Mouse (Mus musculus): ENCODE measurements around the gene Rapgef1. TPM values are rescaled to one million over a fixed set of nuclear protein-coding genes. Genes with fewer than 3 reads are reported as not detected.

The Rapgef1 gene
- polyA plus RNA-seq, 1 experiment, result 75.1 TPM

- Histone ChIP-seq H3K27me3 (ENCODE audit: control insufficient read depth, insufficient read depth, low read length) (no peaks in the 10 kb centered on the region), H3K27ac (ENCODE audit: insufficient read depth, low read length) (no peak overlapping the region), H3K36me3 (ENCODE audit: control insufficient read depth, insufficient read depth, low read length) (no peaks in the 10 kb centered on the region), H3K4me1 (ENCODE audit: control insufficient read depth, insufficient read depth, insufficient read length) (no peaks in the 10 kb centered on the region), H3K4me3 (ENCODE audit: extremely low read depth, insufficient read depth, insufficient read length) (no peak overlapping the region)
- no peak for TF ChIP-seq CTCF (IDR thresholded peaks at IDR 0.05; ENCODE audit: extremely low read depth, insufficient read depth, insufficient read length, insufficient replicate concordance)
- no peak for TF ChIP-seq POLR2A (IDR thresholded peaks at IDR 0.05; ENCODE audit: low read depth, low read length)
- 61% methylated on average over 8 of the region's 8 CpGs for WGBS
- no peak for DNase-seq (ENCODE audit: low read depth in 1 of 2, low spot score in 2 of 2)
Measured at GRCm38 (mm10) chr2:29586017-29586702, 33.4 kb upstream of the Rapgef1 start.

- no peaks in the 10 kb centered on the region for H3K36me3 ChIP-seq (ENCODE audit: control insufficient read depth, insufficient read depth, low read length)
- H3K27ac ChIP-seq (ENCODE audit: insufficient read depth, low read length), result no peak overlapping the region
- no peak overlapping the region for H3K4me3 ChIP-seq (ENCODE audit: extremely low read depth, insufficient read depth, insufficient read length)
- H3K27me3 ChIP-seq (ENCODE audit: control insufficient read depth, insufficient read depth, low read length), result no peaks in the 10 kb centered on the region
- no peaks in the 10 kb centered on the region for H3K4me1 ChIP-seq (ENCODE audit: control insufficient read depth, insufficient read depth, insufficient read length)
- DNase-seq (ENCODE audit: low read depth in 1 of 2, low spot score in 2 of 2), result no peak
- TF ChIP-seq CTCF (IDR thresholded peaks at IDR 0.05; ENCODE audit: extremely low read depth, insufficient read depth, insufficient read length, insufficient replicate concordance) (no peak), POLR2A (IDR thresholded peaks at IDR 0.05; ENCODE audit: low read depth, low read length) (no peak)
- WGBS, result 66% methylated on average over 4 of the region's 4 CpGs
Measured at GRCm38 (mm10) chr2:29588006-29588405, 31.5 kb upstream of the Rapgef1 start.

- TF ChIP-seq POLR2A (IDR thresholded peaks at IDR 0.05; ENCODE audit: low read depth, low read length) (no peak), CTCF (IDR thresholded peaks at IDR 0.05; ENCODE audit: extremely low read depth, insufficient read depth, insufficient read length, insufficient replicate concordance) (no peak)
- Histone ChIP-seq H3K36me3 (ENCODE audit: control insufficient read depth, insufficient read depth, low read length) (no peaks in the 10 kb centered on the region), H3K4me3 (ENCODE audit: extremely low read depth, insufficient read depth, insufficient read length) (no peak overlapping the region), H3K27ac (ENCODE audit: insufficient read depth, low read length) (no peak overlapping the region), H3K27me3 (ENCODE audit: control insufficient read depth, insufficient read depth, low read length) (no peaks in the 10 kb centered on the region), H3K4me1 (ENCODE audit: control insufficient read depth, insufficient read depth, insufficient read length) (no peaks in the 10 kb centered on the region)
- no peak for DNase-seq (ENCODE audit: low read depth in 1 of 2, low spot score in 2 of 2)
- WGBS, result 40% methylated on average over 10 of the region's 10 CpGs
Measured at GRCm38 (mm10) chr2:29589266-29589665, 30.3 kb upstream of the Rapgef1 start.

GRCm38 (mm10) chr2:29591626-29592025 lies 27.9 kb upstream of the Rapgef1 start:
- no peaks in the 10 kb centered on the region for H3K36me3 ChIP-seq (ENCODE audit: control insufficient read depth, insufficient read depth, low read length)
- TF ChIP-seq POLR2A (IDR thresholded peaks at IDR 0.05; ENCODE audit: low read depth, low read length) (no peak), CTCF (IDR thresholded peaks at IDR 0.05; ENCODE audit: extremely low read depth, insufficient read depth, insufficient read length, insufficient replicate concordance) (no peak)
- 81% methylated on average over 6 of the region's 6 CpGs for WGBS
- DNase-seq (ENCODE audit: low read depth in 1 of 2, low spot score in 2 of 2), result no peak
- H3K4me3 ChIP-seq (ENCODE audit: extremely low read depth, insufficient read depth, insufficient read length), result no peak overlapping the region
- no peak overlapping the region for H3K27ac ChIP-seq (ENCODE audit: insufficient read depth, low read length)
- H3K4me1 ChIP-seq (ENCODE audit: control insufficient read depth, insufficient read depth, insufficient read length), result no peaks in the 10 kb centered on the region
- H3K27me3 ChIP-seq (ENCODE audit: control insufficient read depth, insufficient read depth, low read length), result no peaks in the 10 kb centered on the region

GRCm38 (mm10) chr2:29592537-29592936 lies 27.0 kb upstream of the Rapgef1 start:
- TF ChIP-seq POLR2A (IDR thresholded peaks at IDR 0.05; ENCODE audit: low read depth, low read length), result no peak
- TF ChIP-seq CTCF (IDR thresholded peaks at IDR 0.05; ENCODE audit: extremely low read depth, insufficient read depth, insufficient read length, insufficient replicate concordance), result no peak
- no peak overlapping the region for H3K4me3 ChIP-seq (ENCODE audit: extremely low read depth, insufficient read depth, insufficient read length)
- H3K27me3 ChIP-seq (ENCODE audit: control insufficient read depth, insufficient read depth, low read length), result no peaks in the 10 kb centered on the region
- 60% methylated on average over 8 of the region's 8 CpGs for WGBS
- no peak for DNase-seq (ENCODE audit: low read depth in 1 of 2, low spot score in 2 of 2)
- H3K4me1 ChIP-seq (ENCODE audit: control insufficient read depth, insufficient read depth, insufficient read length), result no peaks in the 10 kb centered on the region
- no peak overlapping the region for H3K27ac ChIP-seq (ENCODE audit: insufficient read depth, low read length)
- no peaks in the 10 kb centered on the region for H3K36me3 ChIP-seq (ENCODE audit: control insufficient read depth, insufficient read depth, low read length)

GRCm38 (mm10) chr2:29603930-29604329 lies 15.6 kb upstream of the Rapgef1 start:
- TF ChIP-seq CTCF (IDR thresholded peaks at IDR 0.05; ENCODE audit: extremely low read depth, insufficient read depth, insufficient read length, insufficient replicate concordance) (peak; percentile 88), POLR2A (IDR thresholded peaks at IDR 0.05; ENCODE audit: low read depth, low read length) (no peak)
- 0% methylated on average over 3 of the region's 3 CpGs for WGBS
- Histone ChIP-seq H3K36me3 (ENCODE audit: control insufficient read depth, insufficient read depth, low read length) (no peaks in the 10 kb centered on the region), H3K27me3 (ENCODE audit: control insufficient read depth, insufficient read depth, low read length) (no peaks in the 10 kb centered on the region), H3K4me3 (ENCODE audit: extremely low read depth, insufficient read depth, insufficient read length) (no peak overlapping the region), H3K4me1 (ENCODE audit: control insufficient read depth, insufficient read depth, insufficient read length) (peaks cover 3% of the 10 kb centered on the region; the same call in 1 of the 2 replicates), H3K27ac (ENCODE audit: insufficient read depth, low read length) (no peak overlapping the region)
- peak in 1 of 2 experiments; percentile 57 for DNase-seq (ENCODE audit: low read depth in 1 of 2, low spot score in 2 of 2)

- 98% methylated on average over 5 of the region's 5 CpGs for WGBS
Measured at GRCm38 (mm10) chr2:29605591-29605990, 13.9 kb upstream of the Rapgef1 start.

More at GRCm38 (mm10) chr2:29605591-29605990, 13.9 kb upstream of the Rapgef1 start:
- no peaks in the 10 kb centered on the region for H3K27me3 ChIP-seq (ENCODE audit: control insufficient read depth, insufficient read depth, low read length)
- H3K4me3 ChIP-seq (ENCODE audit: extremely low read depth, insufficient read depth, insufficient read length), result no peak overlapping the region
- no peak for DNase-seq (ENCODE audit: low read depth in 1 of 2, low spot score in 2 of 2)
- no peaks in the 10 kb centered on the region for H3K36me3 ChIP-seq (ENCODE audit: control insufficient read depth, insufficient read depth, low read length)
- H3K27ac ChIP-seq (ENCODE audit: insufficient read depth, low read length), result no peak overlapping the region
- no peak for TF ChIP-seq CTCF (IDR thresholded peaks at IDR 0.05; ENCODE audit: extremely low read depth, insufficient read depth, insufficient read length, insufficient replicate concordance)
- H3K4me1 ChIP-seq (ENCODE audit: control insufficient read depth, insufficient read depth, insufficient read length), result peaks cover 3% of the 10 kb centered on the region; the same call in 1 of the 2 replicates

Measured in spleen, adult 2 months (tissue).